Mouse (Mus musculus): ENCODE results near the gene Nuak2.

Gene Nuak2

GRCm38 (mm10) chr1:132298801-132299464 lies 17.0 kb upstream of the Nuak2 start:
- DNase-seq (ENCODE audit: low spot score): no peak

- DNase-seq (ENCODE audit: low spot score): no peak
Observed at GRCm38 (mm10) chr1:132299744-132300143, 16.2 kb upstream of the Nuak2 start.

GRCm38 (mm10) chr1:132301242-132301641 lies 14.7 kb upstream of the Nuak2 start:
- DNase-seq (ENCODE audit: low spot score): no peak

- DNase-seq (ENCODE audit: low spot score): no peak
Observed at GRCm38 (mm10) chr1:132302341-132302866, 13.5 kb upstream of the Nuak2 start.

- DNase-seq (ENCODE audit: low spot score): no peak
Observed at GRCm38 (mm10) chr1:132304618-132305214, 11.2 kb upstream of the Nuak2 start.

GRCm38 (mm10) chr1:132306160-132306559 lies 9.8 kb upstream of the Nuak2 start:
- DNase-seq (ENCODE audit: low spot score): no peak

- no peak for DNase-seq (ENCODE audit: low spot score)
Observed at GRCm38 (mm10) chr1:132306808-132307207, 9.1 kb upstream of the Nuak2 start.

- DNase-seq (ENCODE audit: low spot score): no peak
Observed at GRCm38 (mm10) chr1:132307962-132308361, 8.0 kb upstream of the Nuak2 start.

- no peak for DNase-seq (ENCODE audit: low spot score)
Observed at GRCm38 (mm10) chr1:132308674-132309073, 7.3 kb upstream of the Nuak2 start.

- DNase-seq (ENCODE audit: low spot score): no peak
Observed at GRCm38 (mm10) chr1:132310754-132311153, 5.2 kb upstream of the Nuak2 start.

GRCm38 (mm10) chr1:132311174-132311859 lies 4.6 kb upstream of the Nuak2 start:
- no peak for DNase-seq (ENCODE audit: low spot score)

GRCm38 (mm10) chr1:132312043-132312442 lies 3.9 kb upstream of the Nuak2 start:
- DNase-seq (ENCODE audit: low spot score): no peak

- no peak for DNase-seq (ENCODE audit: low spot score)
Observed at GRCm38 (mm10) chr1:132312703-132313102, 3.2 kb upstream of the Nuak2 start.

- no peak for DNase-seq (ENCODE audit: low spot score)
Observed at GRCm38 (mm10) chr1:132316625-132316994, 684 bp downstream of the Nuak2 start.

- DNase-seq (ENCODE audit: low spot score): no peak
Observed at GRCm38 (mm10) chr1:132317413-132317812, 1.5 kb downstream of the Nuak2 start.

- DNase-seq (ENCODE audit: low spot score): no peak
Observed at GRCm38 (mm10) chr1:132317894-132318863, 2.3 kb downstream of the Nuak2 start.

GRCm38 (mm10) chr1:132319242-132319641 lies 3.3 kb downstream of the Nuak2 start:
- no peak for DNase-seq (ENCODE audit: low spot score)

- DNase-seq (ENCODE audit: low spot score): no peak
Observed at GRCm38 (mm10) chr1:132321821-132322580, 6.1 kb downstream of the Nuak2 start.

GRCm38 (mm10) chr1:132322711-132323542 lies 7.0 kb downstream of the Nuak2 start:
- DNase-seq (ENCODE audit: low spot score): no peak

- DNase-seq (ENCODE audit: low spot score): no peak
Observed at GRCm38 (mm10) chr1:132326777-132327176, 10.9 kb downstream of the Nuak2 start.

All from left cerebral cortex, adult 11 months (tissue).